Mouse (Mus musculus) left cerebral cortex, postnatal 25 days (tissue): Measurements from ENCODE around the gene Col1a2. TPM values are rescaled to one million over a fixed set of nuclear protein-coding genes. Genes with fewer than 3 reads are reported as not detected.
A peak's percentile ranks its signal among the peaks of the same experiment; 100 is the strongest.

Experiments used
- DNase-seq, 2 experiments: peaks; one replicate each; pipeline ENCODE4 v3.0.0; 2022; ENCODE audit warnings: low spot score in 2 of 2, mixed read lengths in 1 of 2
- intact Hi-C: fragments of 180-260 bp; cut with DNase I; formaldehyde crosslinking; loops from one replicate; pipeline ENCODE4 v1.15.1; 2025
- total RNA-seq, 2 experiments: library from RNA; stranded (reverse); gene quantifications; 2 replicates each; pipeline ENCODE4 v1.2.3; 2021

Col1a2 gene
- 10 to 100 TPM; 26.8 to 32.8 TPM for total RNA-seq

DNA sequence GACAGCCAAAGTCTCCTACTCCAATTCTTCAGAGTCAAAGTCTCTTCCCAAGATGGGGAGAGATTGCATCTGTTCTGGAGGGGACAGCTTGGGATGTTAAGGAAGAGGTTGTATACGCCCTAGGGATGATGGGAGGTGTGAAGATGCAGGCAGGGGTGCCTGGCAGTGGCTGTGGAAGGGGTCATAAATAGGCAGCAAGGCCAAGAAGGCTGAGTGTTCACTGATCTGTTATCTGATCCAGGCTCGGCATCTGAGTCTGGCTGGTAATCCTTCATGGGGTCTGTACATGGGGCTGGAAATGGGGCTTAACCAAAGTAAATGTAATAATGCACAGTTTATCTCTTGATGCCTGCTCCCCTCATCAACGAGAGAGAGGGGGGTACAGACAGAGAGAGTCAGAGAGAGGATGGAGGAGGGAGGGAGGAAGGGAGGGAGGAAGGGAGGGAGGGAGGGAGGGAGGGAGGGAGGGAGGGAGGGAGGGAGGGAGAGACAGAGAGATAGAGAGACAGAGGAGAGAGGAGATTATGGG, at the start of gene Col1a2:
Col1a2 (plus strand) TSS at position 212 of the 529 bp plus-strand sequence.
- intact Hi-C loops: no loop called here
- no peak for DNase-seq

DNA sequence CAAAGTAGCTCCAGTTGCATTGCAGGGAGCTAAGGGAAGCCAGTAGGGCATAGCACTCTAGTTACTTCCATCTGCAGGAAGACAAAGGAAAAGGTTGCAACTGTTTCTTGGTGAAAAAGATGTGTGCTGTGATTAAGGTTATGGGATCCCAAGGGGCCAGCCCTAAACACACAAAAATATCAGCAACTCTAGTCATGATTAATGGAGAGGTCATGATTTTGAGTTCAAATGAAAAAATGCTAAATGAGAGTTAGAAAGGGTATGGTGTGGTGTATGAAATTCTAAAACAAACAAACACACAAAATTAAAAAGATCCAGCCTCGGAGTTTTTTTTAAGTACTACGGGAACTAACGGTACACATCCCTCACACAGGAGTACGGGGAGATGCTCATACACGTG, 49.1 kb upstream of the Col1a2 start:
- intact Hi-C loops: no loop called here
- no peak for DNase-seq

DNA sequence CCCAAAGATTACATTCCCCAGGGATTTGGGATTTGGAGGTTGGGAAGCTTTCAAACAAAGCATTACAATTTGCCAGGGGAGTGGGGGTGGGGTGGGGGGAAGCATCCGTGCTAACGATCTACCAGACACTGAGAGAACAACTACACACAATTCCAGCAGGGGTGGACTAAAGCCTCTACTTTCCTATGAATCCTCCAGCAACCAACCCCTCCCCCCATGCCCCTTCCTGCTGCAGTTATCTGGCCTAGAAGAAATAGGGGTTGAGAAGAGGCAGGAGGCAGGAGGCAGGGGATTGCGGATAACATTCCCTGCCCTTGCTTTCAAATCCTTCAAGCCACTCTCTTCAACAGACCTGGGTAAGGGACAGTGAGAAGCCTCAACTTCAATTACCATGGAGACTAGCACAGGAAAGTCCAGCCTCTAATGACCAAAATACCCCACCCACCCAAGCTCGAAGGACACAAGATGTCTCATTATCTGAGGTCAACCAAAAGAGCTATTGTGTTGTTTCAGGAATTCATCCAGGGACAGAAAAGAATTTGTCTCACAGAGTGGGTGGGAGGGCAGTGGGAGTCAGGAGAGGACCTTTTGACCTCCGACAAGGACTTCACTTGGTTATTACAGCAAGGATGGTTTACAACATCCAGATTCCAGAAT, 48.5 kb upstream of the Col1a2 start:
- intact Hi-C loops: no loop called here
- DNase-seq: no peak

DNA sequence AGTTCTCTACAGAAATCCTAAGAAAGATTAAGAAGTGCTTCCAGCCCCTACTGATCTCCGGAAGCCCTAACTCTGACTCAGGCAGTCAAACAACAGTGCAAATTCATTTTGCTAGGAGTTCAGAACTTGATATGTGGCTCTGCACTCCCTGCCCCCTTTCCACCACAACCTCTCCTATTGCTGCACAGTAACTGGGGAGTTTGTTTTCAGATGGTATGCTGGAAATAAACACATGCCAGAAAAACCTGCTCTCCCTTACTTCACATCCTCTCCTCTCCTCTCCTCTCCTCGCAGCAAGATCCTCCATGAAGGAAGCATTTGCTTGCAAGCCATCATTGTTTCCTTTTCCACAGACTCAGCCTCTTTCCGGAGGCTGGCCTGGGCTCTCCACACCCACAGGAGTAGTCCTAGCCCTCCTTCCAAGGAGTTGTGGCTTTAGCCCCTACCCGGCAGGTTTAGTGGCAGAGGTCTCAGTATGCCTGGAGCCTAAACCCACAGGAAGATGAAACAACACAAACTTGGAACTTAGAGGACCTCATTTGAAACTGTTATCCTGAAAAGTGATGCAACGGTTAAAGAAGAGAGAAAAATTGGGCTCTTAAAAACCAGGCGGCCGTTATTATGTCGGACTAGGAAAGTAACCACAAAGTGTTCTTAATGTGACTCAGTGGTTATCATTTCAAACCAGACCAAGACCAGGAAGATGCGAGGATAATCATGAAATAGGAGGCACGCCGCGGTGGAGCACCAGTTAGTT, 47.7 kb upstream of the Col1a2 start:
- no peak for DNase-seq
- intact Hi-C loops: no loop called here

DNA sequence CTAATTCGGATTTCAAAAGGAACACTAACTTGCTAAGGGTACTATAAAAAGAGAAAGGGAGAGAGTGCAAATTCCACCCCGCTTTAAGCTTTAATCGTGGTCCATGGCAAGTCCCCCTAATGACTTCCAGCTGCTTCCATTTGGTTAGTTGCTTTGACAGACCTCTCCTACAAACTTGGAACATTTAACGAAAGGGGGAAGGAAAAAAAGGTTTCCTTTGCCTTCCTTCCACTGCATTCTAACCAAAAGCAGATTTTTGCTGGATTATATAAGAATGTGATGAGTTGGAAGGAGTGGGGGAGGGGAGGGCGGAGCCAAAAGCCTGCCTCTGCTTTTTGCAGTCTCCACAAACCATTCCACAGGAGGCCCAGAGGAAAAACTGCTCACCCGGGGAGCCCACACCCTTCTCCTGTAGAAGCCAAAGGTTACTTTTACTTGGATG, 47.0 kb upstream of the Col1a2 start:
- intact Hi-C loops: no loop called here
- DNase-seq: peak in 1 of 2 experiments; percentile 24

DNA sequence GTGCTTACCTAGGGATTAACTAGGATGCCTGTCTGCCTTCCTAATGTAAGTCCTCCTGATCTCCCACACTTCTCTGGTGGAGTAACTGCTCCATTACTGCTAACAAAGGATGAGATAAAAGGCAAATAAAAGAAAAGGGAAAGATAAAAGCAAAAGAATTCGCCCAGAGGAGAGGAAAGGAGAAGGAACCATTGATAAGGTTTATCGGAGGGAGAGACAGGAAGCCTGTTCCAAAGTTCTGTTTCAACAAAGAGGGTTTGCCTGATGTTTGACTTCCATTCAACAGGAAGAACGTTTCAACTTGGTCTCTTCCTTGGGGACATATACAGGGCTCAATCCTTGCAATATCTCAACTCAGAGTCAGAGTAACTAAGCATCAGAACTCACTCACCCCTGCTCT, 39.3 kb upstream of the Col1a2 start:
- DNase-seq: no peak
- intact Hi-C loops: no loop called here

DNA sequence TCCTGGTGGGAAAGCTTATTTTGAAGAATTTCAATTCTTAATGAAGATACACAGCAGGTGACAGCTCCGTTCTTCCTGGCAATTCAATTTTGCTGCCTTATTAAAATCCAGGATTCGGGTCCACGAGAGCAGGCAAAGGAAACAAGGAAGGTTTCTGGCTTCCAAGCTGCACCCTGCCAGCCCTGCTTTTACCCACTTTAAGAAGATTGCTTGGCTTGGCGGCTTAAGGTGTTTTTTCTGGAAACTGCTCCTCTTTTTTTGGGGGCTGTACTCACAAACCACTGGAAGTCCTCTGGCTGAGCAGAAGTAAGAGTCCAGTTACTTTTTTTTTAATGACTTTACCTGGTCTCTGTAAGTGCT, 21.1 kb upstream of the Col1a2 start:
- no peak for DNase-seq
- intact Hi-C loops: no loop called here

DNA sequence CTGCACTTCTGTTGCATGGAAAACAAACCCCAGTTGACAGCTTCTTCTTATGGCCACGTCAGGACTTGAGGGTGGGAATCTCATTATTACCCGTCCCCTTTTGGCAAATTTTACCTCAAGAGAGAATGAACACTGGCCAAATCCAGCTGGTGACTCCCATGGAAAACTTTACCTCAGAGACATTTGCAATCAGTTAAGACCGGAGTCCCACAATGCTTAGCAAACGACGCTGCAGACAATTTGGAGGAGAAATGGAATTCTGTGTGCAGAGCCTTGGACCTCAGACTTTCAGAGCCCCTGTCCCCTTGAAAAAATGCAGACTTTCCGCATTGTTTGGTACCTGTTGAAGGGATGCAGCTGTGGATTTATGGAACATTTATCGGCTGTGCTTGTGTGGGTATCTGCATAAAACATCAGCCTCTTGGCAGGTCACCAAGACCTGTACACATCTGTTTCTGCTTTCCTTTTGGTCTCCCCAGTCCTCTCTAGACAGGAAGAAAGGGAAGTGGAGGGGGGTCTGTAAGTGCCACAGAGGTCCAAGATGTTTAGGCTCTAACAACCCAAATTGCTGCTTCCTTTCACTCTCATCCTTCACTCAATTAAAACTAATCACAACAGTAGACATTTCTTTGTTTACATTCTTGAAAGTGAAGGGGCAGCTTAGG, 20.5 kb upstream of the Col1a2 start:
- intact Hi-C loops: no loop called here
- DNase-seq: no peak

DNA sequence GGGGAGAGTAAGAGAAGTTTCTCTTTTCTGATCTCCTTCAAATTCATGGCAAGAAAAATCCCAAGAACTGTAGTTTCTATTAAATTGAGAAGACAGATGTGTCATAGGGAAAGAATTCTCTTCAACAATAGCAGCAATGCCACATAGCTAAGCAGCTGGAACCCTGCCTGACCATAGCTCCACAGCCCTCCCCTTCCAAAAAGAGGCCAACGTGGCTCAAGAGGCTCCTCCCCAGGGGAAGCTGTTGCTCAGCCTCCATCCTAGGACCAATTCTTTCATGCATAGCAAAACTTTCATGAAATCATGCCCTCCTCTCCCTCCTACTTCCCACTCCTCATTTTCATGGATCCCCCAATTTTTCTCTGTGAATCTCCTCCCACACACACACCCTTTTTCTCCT, 16.3 kb upstream of the Col1a2 start:
- intact Hi-C loops: no loop called here
- no peak for DNase-seq

DNA sequence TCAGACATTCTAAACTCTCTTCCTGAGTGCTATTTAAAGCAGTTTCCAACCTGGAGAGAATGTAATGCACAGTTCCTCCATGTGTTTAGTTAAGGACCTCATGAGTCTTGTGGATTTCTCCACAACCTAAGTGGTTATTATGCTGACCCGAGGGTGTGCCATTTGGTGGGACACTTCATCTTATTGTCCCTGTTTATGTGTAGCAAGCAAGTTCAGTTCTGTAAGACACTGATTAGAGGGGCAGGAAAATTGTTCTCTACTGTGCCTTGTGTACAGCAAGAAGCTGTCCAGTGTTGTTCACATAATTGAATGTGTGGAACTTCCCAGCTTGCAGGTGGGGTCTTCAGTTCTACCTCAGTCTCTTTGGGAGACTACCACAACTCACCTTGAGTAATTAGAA, 15.6 kb upstream of the Col1a2 start:
- intact Hi-C loops: no loop called here

DNA sequence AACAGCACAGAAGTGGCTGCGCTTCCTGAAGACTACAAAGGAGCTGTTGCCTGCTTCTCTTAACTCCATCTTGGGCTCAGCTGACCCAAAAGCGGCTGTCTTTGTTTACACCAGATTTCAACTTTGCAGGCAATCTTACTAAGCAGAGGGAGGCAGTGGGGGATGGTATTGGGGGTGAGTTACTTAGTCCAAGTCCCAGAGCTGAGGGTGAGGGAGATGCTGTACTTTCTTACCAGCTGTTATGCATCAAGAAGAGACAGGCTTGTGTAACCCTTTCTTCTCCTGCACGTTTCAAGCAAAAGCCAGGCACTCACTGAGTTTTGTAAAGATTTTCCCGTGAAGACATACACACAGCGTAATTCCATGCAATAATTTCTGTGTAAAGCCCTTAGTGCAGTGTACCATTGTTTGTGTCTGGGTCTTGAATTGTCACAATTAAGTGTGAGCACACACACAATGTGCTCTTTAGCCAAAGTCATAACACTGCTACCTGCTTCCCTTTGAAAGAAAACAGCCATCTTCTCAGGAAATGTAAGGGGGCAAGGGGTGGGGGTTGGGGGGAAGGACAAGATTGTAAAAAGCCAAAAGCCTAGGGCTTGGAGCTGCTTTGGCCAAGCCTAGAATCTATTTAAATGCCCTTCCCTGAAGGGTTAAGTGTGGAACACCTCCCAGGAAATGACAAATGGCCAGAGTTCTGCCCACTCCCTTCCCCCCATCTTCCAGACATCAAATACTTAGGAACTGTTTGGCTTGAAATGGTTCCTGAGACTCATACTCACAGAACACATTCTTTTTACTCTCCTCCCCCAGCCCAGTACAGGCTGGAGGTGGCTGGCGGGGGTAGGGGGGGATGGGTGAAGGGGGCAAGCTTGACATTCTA, 15.0 kb upstream of the Col1a2 start:
- intact Hi-C loops: no loop called here
- no peak for DNase-seq

More for the DNA sequence above, 15.6 kb upstream of the Col1a2 start:
- DNase-seq: no peak

DNA sequence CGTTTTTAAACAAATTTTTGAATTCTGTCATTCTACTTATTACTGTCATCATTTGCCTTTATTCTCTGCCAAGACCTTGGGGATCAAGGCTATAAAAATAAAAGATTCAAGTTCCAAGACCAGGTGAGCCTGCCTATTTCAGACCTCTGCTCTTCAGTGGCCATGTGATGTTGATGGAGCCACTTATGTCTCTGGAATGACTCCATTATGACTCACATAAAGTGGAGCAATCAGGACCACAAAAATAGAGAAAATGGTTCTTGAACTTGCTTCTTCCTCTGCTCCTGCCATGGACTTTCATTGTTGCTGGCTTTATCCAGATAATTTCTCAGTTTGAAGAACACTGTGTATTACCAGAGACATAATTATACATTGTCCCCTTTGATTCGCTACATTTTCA, 10.9 kb upstream of the Col1a2 start:
- intact Hi-C loops: no loop called here
- DNase-seq: no peak

DNA sequence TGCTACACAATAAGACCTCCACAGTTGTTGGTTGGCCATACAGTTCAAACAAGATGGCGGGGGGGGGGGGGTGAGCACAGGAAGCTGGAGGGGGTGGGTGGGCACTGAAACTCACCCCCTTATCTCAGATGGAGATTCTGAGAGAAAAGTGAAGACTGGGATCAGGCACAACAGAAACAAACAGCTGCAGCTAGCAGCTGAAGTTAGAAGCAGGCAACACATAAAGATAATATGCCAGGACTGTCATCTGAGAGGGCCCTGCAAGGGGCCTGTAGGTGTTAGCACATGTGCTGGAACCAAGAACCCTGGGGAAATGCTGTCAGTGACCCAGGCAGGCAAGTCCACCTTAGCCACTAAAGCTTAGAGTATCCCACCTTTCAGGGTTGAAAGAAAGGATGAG, 8.2 kb upstream of the Col1a2 start:
- no peak for DNase-seq
- intact Hi-C loops: no loop called here

DNA sequence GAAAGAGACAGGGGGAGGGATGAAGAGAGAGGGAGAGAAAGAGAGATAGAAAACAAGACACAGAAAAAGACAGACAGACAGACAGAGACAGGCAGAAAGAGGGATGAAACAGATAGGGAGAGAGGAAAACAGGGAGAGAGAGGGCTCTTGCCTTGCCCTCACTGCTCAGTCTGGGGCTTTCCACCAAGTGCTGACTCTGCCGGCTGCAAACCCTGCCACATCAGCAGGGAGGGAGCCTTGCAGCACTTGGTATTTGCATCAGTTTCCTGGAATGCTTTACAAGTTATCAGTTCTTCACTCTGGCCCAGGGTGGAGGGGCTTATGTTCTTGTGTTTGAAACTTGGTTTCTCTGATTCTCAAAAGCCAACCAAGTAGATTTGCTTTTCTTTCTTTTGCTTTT, 1.5 kb upstream of the Col1a2 start:
- intact Hi-C loops: no loop called here
- DNase-seq: no peak

DNA sequence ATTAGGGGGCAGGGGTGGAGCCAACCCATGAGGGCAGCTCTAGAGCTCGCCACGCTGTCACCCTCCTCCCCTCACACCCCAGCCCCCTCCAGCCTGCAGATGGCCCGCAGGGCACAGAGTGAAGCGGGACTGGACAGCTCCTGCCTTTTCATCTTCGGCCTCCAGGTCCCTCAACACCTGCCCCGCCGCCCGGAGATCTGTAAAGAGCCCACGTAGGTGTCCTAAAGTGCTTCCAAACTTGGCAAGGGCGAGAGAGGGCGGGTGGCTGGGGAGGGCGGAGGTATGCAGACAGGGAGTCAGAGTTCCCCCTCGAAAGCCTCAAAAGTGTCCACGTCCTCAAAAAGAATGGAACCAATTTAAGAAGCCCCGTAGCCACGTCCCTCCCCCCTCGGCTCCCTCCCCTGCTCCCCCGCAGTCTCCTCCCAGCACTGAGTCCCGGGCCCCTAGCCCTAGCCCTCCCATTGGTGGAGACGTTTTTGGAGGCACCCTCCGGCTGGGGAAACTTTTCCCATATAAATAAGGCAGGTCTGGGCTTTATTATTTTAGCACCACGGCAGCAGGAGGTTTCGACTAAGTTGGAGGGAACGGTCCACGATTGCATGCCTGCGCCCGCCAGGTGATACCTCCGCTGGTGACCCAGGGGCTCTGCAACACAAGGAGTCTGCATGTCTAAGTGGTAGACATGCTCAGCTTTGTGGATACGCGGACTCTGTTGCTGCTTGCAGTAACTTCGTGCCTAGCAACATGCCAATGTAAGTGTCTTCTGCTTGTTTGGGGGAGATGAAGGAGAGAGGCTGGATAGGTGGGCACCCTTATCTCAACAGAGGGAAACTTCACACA, 764 bp downstream of the Col1a2 start:
- no peak for DNase-seq
- intact Hi-C loops: no loop called here

DNA sequence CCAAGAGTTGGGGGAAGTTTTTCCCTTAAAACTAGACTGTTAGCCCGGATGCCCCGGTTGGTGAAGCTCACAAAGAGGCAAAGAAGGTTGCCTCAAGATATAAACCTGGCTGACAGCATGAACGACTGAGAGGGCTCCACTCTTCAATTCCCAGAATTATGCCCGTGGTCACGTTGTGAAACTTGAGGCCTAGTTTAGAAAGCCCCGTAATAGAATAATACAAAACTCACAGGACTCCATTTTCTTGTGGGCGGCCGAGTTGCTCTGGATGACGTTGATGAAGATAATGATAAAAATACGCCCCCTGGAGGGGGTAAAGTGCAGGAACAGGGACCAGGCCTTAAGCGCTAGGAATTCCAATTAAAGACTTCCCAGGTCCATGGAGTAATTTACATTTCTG, 1.5 kb downstream of the Col1a2 start:
- DNase-seq: no peak
- intact Hi-C loops: no loop called here

DNA sequence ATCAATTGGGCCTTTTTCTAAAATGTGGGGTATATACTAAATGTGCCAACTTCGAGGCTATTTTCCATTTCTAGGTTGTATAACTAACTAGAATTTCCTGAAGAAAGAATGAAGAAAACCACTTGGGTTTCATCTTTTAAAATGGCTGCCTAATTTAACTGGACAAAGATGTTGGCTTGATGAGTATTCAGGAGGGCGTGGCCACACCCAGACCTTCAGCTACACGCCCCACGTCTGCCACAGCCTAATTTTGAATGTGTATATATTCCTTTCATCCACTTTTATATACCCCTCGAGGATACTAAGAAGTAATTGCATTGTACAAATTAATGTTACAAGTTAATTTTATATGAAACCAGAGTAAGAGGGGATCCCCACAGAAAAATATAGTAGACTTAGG, 2.2 kb downstream of the Col1a2 start:
- no peak for DNase-seq
- intact Hi-C loops: no loop called here

DNA sequence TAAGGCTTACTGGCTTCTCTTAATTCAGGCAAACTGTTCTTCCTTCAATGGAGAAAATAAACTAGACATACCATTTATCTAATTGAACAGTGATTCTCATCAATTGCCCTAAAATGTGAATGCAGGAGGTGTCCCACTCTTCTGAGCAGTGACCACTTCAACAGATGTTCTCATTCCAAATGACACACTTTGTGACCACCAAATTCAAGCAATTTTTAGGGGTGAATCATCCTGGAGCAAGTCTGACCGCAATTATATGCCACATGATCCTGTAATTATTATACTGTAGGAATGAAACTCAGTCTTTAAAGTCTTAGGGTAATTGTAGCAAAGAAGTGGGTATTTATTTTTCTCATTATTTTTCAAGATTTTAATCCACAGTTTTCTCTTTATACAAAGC, 2.7 kb downstream of the Col1a2 start:
- intact Hi-C loops: no loop called here
- no peak for DNase-seq

DNA sequence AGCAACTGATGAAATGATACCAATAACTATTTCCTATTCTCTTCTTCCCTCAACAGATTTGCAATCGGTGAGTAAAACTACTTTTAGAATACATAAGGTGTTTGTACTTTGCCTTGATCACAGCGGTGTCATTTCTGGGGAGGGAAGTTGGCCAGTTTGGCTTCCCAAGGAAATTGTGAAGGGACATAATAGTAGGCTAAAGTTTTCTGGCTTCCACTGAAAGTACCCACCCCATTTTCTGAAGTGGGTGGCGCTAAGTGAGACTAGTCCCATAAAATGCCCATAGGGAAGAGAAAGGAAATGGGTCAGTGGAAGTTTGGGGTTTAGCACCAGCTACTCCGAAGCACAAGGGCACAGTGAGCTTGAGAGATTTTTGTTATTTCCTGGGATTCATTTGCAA, 3.7 kb downstream of the Col1a2 start:
- intact Hi-C loops: no loop called here
- DNase-seq: no peak
